Mouse (Mus musculus): Measurements from ENCODE around the gene Arntl.

- TF ChIP-seq CTCF (IDR thresholded peaks at IDR 0.05; ENCODE audit: low read depth, low read length) (peak; percentile 65), GATA2 (IDR thresholded peaks at IDR 0.05; ENCODE audit: borderline replicate concordance, low read depth, low read length) (no peak)
These were observed 48.8 kb downstream of the Arntl start for GRCm38 (mm10) chr7:113256046-113256445.

All from G1E (cell line).